Mouse (Mus musculus) CH12.LX (cell line): ENCODE measurements at regions not wholly inside any gene's neighbourhood (a gene's known extent, or its start where the extent isn't known, plus 50 kb on each side); places are given as distances from the start of the nearest gene placed in this dataset.

Experiments
- DNase-seq: peaks from one replicate; pipeline ENCODE4 v3.0.0-alpha.2; 2013; ENCODE audit errors: extremely low read depth
- H3K27ac ChIP-seq: 2 replicates; pipeline ENCODE4 v1.5.1; 2012; ENCODE audit warnings: low read depth, mild to moderate bottlenecking, control low read depth, moderate library complexity; ENCODE audit not compliant: insufficient read depth
- H3K27me3 ChIP-seq: replicated peaks from 2 replicates; pipeline ENCODE3; 2012; ENCODE audit warnings: inconsistent platforms
- H3K36me3 ChIP-seq, 2 experiments: replicated peaks in 1 of 2; 2 replicates each; pipeline versions ENCODE3 to v1.6.1; 2012; ENCODE audit warnings: inconsistent platforms in 1 of 2, low read length in 1 of 2, mild to moderate bottlenecking in 1 of 2, mixed read lengths in 1 of 2, moderate library complexity in 1 of 2; ENCODE audit not compliant: control insufficient read depth in 1 of 2, insufficient read depth in 1 of 2
- H3K4me1 ChIP-seq, 2 experiments: 2 replicates each; pipeline ENCODE4 v1.6.1; 2012; ENCODE audit warnings: inconsistent platforms in 1 of 2, moderate library complexity in 1 of 2; ENCODE audit not compliant: insufficient read depth in 2 of 2, control insufficient read depth in 1 of 2
- H3K4me2 ChIP-seq: 2 replicates; pipeline ENCODE4 v1.6.1; 2012; ENCODE audit warnings: low read depth, mild to moderate bottlenecking, control low read depth; ENCODE audit not compliant: poor library complexity, insufficient read depth, severe bottlenecking
- H3K4me3 ChIP-seq, 3 experiments: fragments of 150-350 bp in 1 of 3; sonication (generic) in 1 of 3; replicated peaks in 1 of 3; 2 replicates each; pipeline versions ENCODE3 to v1.5.1; 2011 to 2012; ENCODE audit warnings: low read depth in 2 of 3, low read length in 2 of 3, mild to moderate bottlenecking in 2 of 3, moderate library complexity in 2 of 3, control low read depth in 1 of 3, improper control_type of control experiment in 1 of 3, inconsistent platforms in 1 of 3, mixed read lengths in 1 of 3; ENCODE audit not compliant: poor library complexity in 1 of 3
- H3K79me2 ChIP-seq: replicated peaks from 2 replicates; pipeline ENCODE4 v1.6.1; 2012; ENCODE audit warnings: mild to moderate bottlenecking, moderate library complexity; ENCODE audit not compliant: control insufficient read depth, poor library complexity, insufficient read depth, severe bottlenecking; ENCODE audit errors: extremely low read depth
- H3K9ac ChIP-seq: 2 replicates; pipeline ENCODE4 v1.6.1; 2012; ENCODE audit warnings: low read depth, mild to moderate bottlenecking, control low read depth, moderate library complexity; ENCODE audit not compliant: insufficient read depth
- H3K9me3 ChIP-seq: replicated peaks from 2 replicates; pipeline ENCODE3; 2012; ENCODE audit warnings: low read length, inconsistent platforms, mixed read lengths
- CHD2 ChIP-seq: IDR thresholded peaks from 2 replicates; pipeline ENCODE4 v1.6.1; 2011; ENCODE audit warnings: low read length, improper control_type of control experiment
- GABPA ChIP-seq: IDR thresholded peaks from 2 replicates; pipeline ENCODE4 v1.6.1; 2012; ENCODE audit warnings: low read depth, low read length, improper control_type of control experiment, inconsistent platforms; ENCODE audit not compliant: insufficient replicate concordance
- HCFC1 ChIP-seq: IDR thresholded peaks from 2 replicates; pipeline ENCODE4 v1.6.1; 2012; ENCODE audit warnings: low read depth, mild to moderate bottlenecking, inconsistent platforms, low read length, improper control_type of control experiment
- IRF4 ChIP-seq: IDR thresholded peaks from 2 replicates; pipeline ENCODE4 v1.6.1; 2014; ENCODE audit warnings: low read depth, mild to moderate bottlenecking, inconsistent platforms, low read length, improper control_type of control experiment
- KAT2A ChIP-seq: IDR thresholded peaks from 2 replicates; pipeline ENCODE4 v1.6.1; 2012; ENCODE audit warnings: low read length, improper control_type of control experiment, inconsistent platforms; ENCODE audit not compliant: insufficient replicate concordance
- MAX ChIP-seq: IDR thresholded peaks from 2 replicates; pipeline ENCODE4 v1.6.1; 2011; ENCODE audit warnings: low read length, improper control_type of control experiment
- MAZ ChIP-seq: IDR thresholded peaks from 2 replicates; pipeline ENCODE4 v1.6.1; 2012; ENCODE audit warnings: low read depth, mild to moderate bottlenecking, inconsistent platforms, low read length, improper control_type of control experiment, moderate library complexity
- MEF2A ChIP-seq: IDR thresholded peaks from 2 replicates; pipeline ENCODE4 v1.6.1; 2014; ENCODE audit warnings: low read depth, mild to moderate bottlenecking, inconsistent platforms, low read length, improper control_type of control experiment, borderline replicate concordance
- MXI1 ChIP-seq: IDR thresholded peaks from 2 replicates; pipeline ENCODE4 v1.6.1; 2011; ENCODE audit warnings: mild to moderate bottlenecking, low read depth, low read length, improper control_type of control experiment
- NELFE ChIP-seq: IDR thresholded peaks from 2 replicates; pipeline ENCODE4 v1.6.1; 2011; ENCODE audit warnings: low read depth, low read length, improper control_type of control experiment
- NRF1 ChIP-seq: IDR thresholded peaks from 2 replicates; pipeline ENCODE4 v1.6.1; 2014; ENCODE audit warnings: low read depth, mild to moderate bottlenecking, inconsistent platforms, low read length, improper control_type of control experiment, moderate library complexity
- POLR2AphosphoS2 ChIP-seq: IDR thresholded peaks from 2 replicates; pipeline ENCODE4 v1.6.1; 2011; ENCODE audit warnings: low read depth, low read length, improper control_type of control experiment
- RAD21 ChIP-seq: IDR thresholded peaks from 2 replicates; pipeline ENCODE4 v1.6.1; 2011; ENCODE audit warnings: low read depth, mild to moderate bottlenecking, low read length, improper control_type of control experiment, moderate library complexity
- RCOR1 ChIP-seq: conservative IDR thresholded peaks from 2 replicates; pipeline ENCODE4 v1.6.1; 2012; ENCODE audit warnings: low read depth, mild to moderate bottlenecking, inconsistent platforms, low read length, improper control_type of control experiment
- SIN3A ChIP-seq: IDR thresholded peaks from 2 replicates; pipeline ENCODE4 v1.6.1; 2012; ENCODE audit warnings: low read length, improper control_type of control experiment, inconsistent platforms
- SMC3 ChIP-seq: IDR thresholded peaks from 2 replicates; pipeline ENCODE4 v1.6.1; 2011; ENCODE audit warnings: low read depth, low read length, improper control_type of control experiment
- TBP ChIP-seq: conservative IDR thresholded peaks from 2 replicates; pipeline ENCODE4 v1.6.1; 2011; ENCODE audit warnings: low read depth, low read length, improper control_type of control experiment
- UBTF ChIP-seq: IDR thresholded peaks from 2 replicates; pipeline ENCODE4 v1.6.1; 2012; ENCODE audit warnings: low read depth, mild to moderate bottlenecking, inconsistent platforms, low read length, improper control_type of control experiment, moderate library complexity
- USF1 ChIP-seq: IDR thresholded peaks from 2 replicates; pipeline ENCODE4 v1.6.1; 2014; ENCODE audit warnings: low read depth, mild to moderate bottlenecking, inconsistent platforms, low read length, improper control_type of control experiment
- USF2 ChIP-seq: conservative IDR thresholded peaks from 2 replicates; pipeline ENCODE4 v1.6.1; 2011; ENCODE audit warnings: low read depth, low read length, improper control_type of control experiment
- ZC3H11A ChIP-seq: IDR thresholded peaks from 2 replicates; pipeline ENCODE4 v1.6.1; 2012; ENCODE audit warnings: low read depth, mild to moderate bottlenecking, inconsistent platforms, low read length, improper control_type of control experiment
- ZKSCAN1 ChIP-seq: IDR thresholded peaks from 2 replicates; pipeline ENCODE4 v1.6.1; 2012; ENCODE audit warnings: low read depth, inconsistent platforms, low read length, improper control_type of control experiment, borderline replicate concordance
- ZMIZ1 ChIP-seq: IDR thresholded peaks from 2 replicates; pipeline ENCODE4 v1.6.1; 2012; ENCODE audit warnings: low read depth, mild to moderate bottlenecking, inconsistent platforms, low read length, improper control_type of control experiment
- ZNF384 ChIP-seq: IDR thresholded peaks from 2 replicates; pipeline ENCODE4 v1.6.1; 2012; ENCODE audit warnings: low read depth, low read length, improper control_type of control experiment, inconsistent platforms
- dilution Hi-C: fragments of 300-500 bp; cut with MboI; formaldehyde crosslinking; loops from 2 replicates; pipeline ENCODE4 v1.14.3; 2020; ENCODE audit warnings: low sequenced_read_pairs; ENCODE audit not compliant: extremely low pct_unique_long_range_greater_than_20kb, extremely low pct_ligation_motif_present
- in situ Hi-C: fragments of 300-500 bp; cut with MboI; formaldehyde crosslinking; loops from 3 replicates; pipeline ENCODE4 v1.14.3; 2019; ENCODE audit warnings: low sequenced_read_pairs, low pct_ligation_motif_present, low pct_unique_long_range_greater_than_20kb, mixed read lengths

GRCm38 (mm10) chr19:21108311-21108710 is 154.3 kb upstream of the Tmc1 start:
- Histone ChIP-seq H3K36me3 (no peaks in the 10 kb centered on the region), H3K4me1 (peaks cover 11 to 28% of the 10 kb centered on the region in 2 experiments)
- TF ChIP-seq USF1 (no peak), NRF1 (no peak), ZMIZ1 (no peak), MEF2A (no peak), MAZ (no peak), RCOR1 (no peak), POLR2AphosphoS2 (no peak), SIN3A (no peak), GABPA (no peak), USF2 (no peak), TBP (no peak), NELFE (no peak), MAX (no peak), ZNF384 (no peak), UBTF (no peak), KAT2A (no peak), IRF4 (no peak), MXI1 (no peak)
- TF ChIP-seq, all 38 proteins: peak for 0
- Histone ChIP-seq H3K9ac (no peak overlapping the region), H3K79me2 (no peaks in the 10 kb centered on the region), H3K27me3 (no peaks in the 10 kb centered on the region), H3K9me3 (no peaks in the 10 kb centered on the region), H3K4me2 (no peak overlapping the region), H3K4me3 (no peak overlapping the region), H3K27ac (no peak overlapping the region)
- DNase-seq = no peak
- dilution Hi-C loops (no loop called here), in situ Hi-C loops (no loop called here)

- no peak overlapping the region for H3K4me3 ChIP-seq
- no peaks in the 10 kb centered on the region for H3K79me2 ChIP-seq
- H3K4me1 ChIP-seq = peaks cover 11 to 28% of the 10 kb centered on the region in 2 experiments
- H3K36me3 ChIP-seq = no peaks in the 10 kb centered on the region
- dilution Hi-C loops = no loop called here
- H3K27ac ChIP-seq = no peak overlapping the region
- no peak overlapping the region for H3K4me2 ChIP-seq
- TF ChIP-seq MAZ (no peak), MEF2A (no peak), ZC3H11A (no peak), ZMIZ1 (no peak), RCOR1 (no peak), HCFC1 (no peak), ZKSCAN1 (no peak), MXI1 (no peak), SMC3 (no peak), CHD2 (no peak), RAD21 (no peak), MAX (no peak), UBTF (no peak)
- TF ChIP-seq, all 38 proteins: peak for 0
- in situ Hi-C loops = no loop called here
- Histone ChIP-seq H3K9me3 (no peaks in the 10 kb centered on the region), H3K27me3 (no peaks in the 10 kb centered on the region), H3K9ac (no peak overlapping the region)
- DNase-seq = no peak
Observed at GRCm38 (mm10) chr19:21107741-21108140, 153.7 kb upstream of the Tmc1 start.
